ENCODE assay signal across 16 mouse cellular contexts in the genomic region with DNA sequence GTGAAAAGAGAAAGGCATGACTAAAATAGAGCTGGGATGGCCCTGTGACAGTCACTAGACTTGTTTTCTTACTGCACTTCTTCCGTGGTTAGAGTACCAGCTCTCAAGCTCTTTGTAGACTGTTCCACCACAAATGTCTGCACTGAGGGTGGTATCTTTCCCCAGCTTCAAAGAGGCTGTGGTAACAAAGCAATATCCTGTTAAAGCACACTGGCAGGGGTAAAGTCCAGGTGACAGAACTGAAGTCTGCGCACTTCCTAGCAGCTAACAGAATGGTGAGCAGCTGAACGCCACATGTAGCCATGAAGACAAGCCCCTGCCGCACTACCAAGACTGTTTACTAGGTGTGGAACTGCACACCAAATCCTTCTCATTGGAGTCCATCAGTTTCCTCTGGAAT.
DNase-seq lines count a peak whose midpoint lies in the region; ATAC-seq and TF ChIP-seq lines count a peak whose summit lies in the region.
"Had no signal": no experiment of that assay in that cellular context is flagged by ENCODE, and none has a peak within 500 bp of the region (broad histone marks: within the 10 kb centered on the region; RNA-seq: fewer than 3 reads in every experiment).

No protein-coding gene starts in this region.

- TF ChIP-seq POLR2A in kidney, adult 2 months (IDR thresholded peaks at IDR 0.05; ENCODE audit: low read depth, low read length) = no peak

- H3K4me3 ChIP-seq in midbrain, embryonic 10.5 days = no peak overlapping the region
- no peak overlapping the region for H3K4me3 ChIP-seq in kidney, adult 2 months (ENCODE audit: insufficient read depth, low read depth, low read length)
- H3K4me3 ChIP-seq: heart, embryonic 15.5 days; hindbrain, embryonic 15.5 days had no signal

- H3K27ac ChIP-seq in midbrain, embryonic 10.5 days (replicated peaks) = no peak overlapping the region
- no peak overlapping the region; the same call in 1 of the 2 replicates for H3K27ac ChIP-seq in kidney, adult 2 months (ENCODE audit: insufficient read depth, low read depth, low read length)
- H3K27ac ChIP-seq: heart, embryonic 15.5 days; hindbrain, embryonic 15.5 days had no signal

- H3K36me3 ChIP-seq in midbrain, embryonic 10.5 days = peaks cover 12% of the 10 kb centered on the region
- H3K36me3 ChIP-seq in kidney, adult 2 months (ENCODE audit: control insufficient read depth, insufficient read depth, low read length) = peaks cover 5% of the 10 kb centered on the region; the same call in 1 of the 2 replicates

- TF ChIP-seq CTCF in kidney, adult 2 months (conservative IDR thresholded peaks at IDR 0.05; ENCODE audit: insufficient read depth, insufficient read length, low read depth, low read length) = no peak

- peak; percentile 78 for ATAC-seq in inflammation-experienced regulatory T-cells, adult 6 months
- peak; percentile 17; the same call in 1 of the 2 replicates for ATAC-seq in neutrophil, adult 5-6 weeks (ENCODE audit: extremely low read depth, insufficient number of reproducible peaks, low FRiP score, poor library complexity, severe bottlenecking)

- H3K4me1 ChIP-seq in midbrain, embryonic 10.5 days = no peaks in the 10 kb centered on the region
- H3K4me1 ChIP-seq in kidney, adult 2 months (ENCODE audit: control insufficient read depth, insufficient read depth, low read length) = peaks cover 2% of the 10 kb centered on the region; the same call in 1 of the 2 replicates
- H3K4me1 ChIP-seq: hindbrain, embryonic 15.5 days had no signal

- DNase-seq in spleen, postnatal 36 days (ENCODE audit: low spot score in 2 of 2) = peak; percentile 51 to 53
- DNase-seq in spleen, adult 18-20 months = no peak
- DNase-seq in yolk sac, embryonic 10.5 days (ENCODE audit: low spot score) = peak; percentile 14
- DNase-seq in midbrain, embryonic 10.5 days (ENCODE audit: low spot score) = no peak
- no peak for DNase-seq in kidney, adult 2 months
- DNase-seq in adrenal gland, adult 2 months = no peak
- DNase-seq: adrenal gland, adult 8-10 months; cerebellum, adult 9-11 months; embryo, embryonic 11 days; left cerebral cortex, postnatal 4 days; lung, embryonic 14.5 days; right cerebral cortex, postnatal 4 days had no signal

- no peaks in the 10 kb centered on the region for H3K27me3 ChIP-seq in midbrain, embryonic 10.5 days (ENCODE audit: low read depth, poor library complexity, severe bottlenecking)
- H3K27me3 ChIP-seq in kidney, adult 2 months (replicated peaks; ENCODE audit: control insufficient read depth, insufficient read depth, low read length) = no peaks in the 10 kb centered on the region
- H3K27me3 ChIP-seq: heart, embryonic 15.5 days; hindbrain, embryonic 15.5 days had no signal

- no peaks in the 10 kb centered on the region for H3K9me3 ChIP-seq in midbrain, embryonic 10.5 days (replicated peaks)
- H3K9me3 ChIP-seq: heart, embryonic 15.5 days; hindbrain, embryonic 15.5 days had no signal

- WGBS in midbrain, embryonic 10.5 days = 94% methylated on average over 4 of the region's 4 CpGs
- WGBS in kidney, adult 2 months = 81% methylated on average over 4 of the region's 4 CpGs

Comparison
In these comparisons a context has a peak if more than half of its experiments do, and no peak if none do; other contexts are left out.
1. DNase-seq: peak in spleen, postnatal 36 days (2 of 2) and yolk sac, embryonic 10.5 days (single experiment); none in spleen, adult 18-20 months (0 of 2), midbrain, embryonic 10.5 days (single experiment), kidney, adult 2 months (single experiment) and adrenal gland, adult 2 months (single experiment).